Mouse (Mus musculus) limb, embryonic 13.5 days (tissue): Measurements from ENCODE around the gene Arid3b. TPM values are rescaled to one million over a fixed set of nuclear protein-coding genes. Genes with fewer than 3 reads are reported as not detected.

Source experiments
- ATAC-seq: fragments of 200-750 bp; cut with Nextera tagmentation; 2 replicates; pipeline ENCODE4 v1.8.0; 2017; ENCODE audit warnings: low read depth, moderate number of reproducible peaks, moderate TSS enrichment; ENCODE audit not compliant: low FRiP score
- H3K27ac ChIP-seq: fragments of 300-500 bp; sonication (generic); 2 replicates; pipeline ENCODE4 v1.5.1; 2015; ENCODE audit warnings: inconsistent platforms, mild to moderate bottlenecking, moderate library complexity
- H3K27me3 ChIP-seq: fragments of 300-500 bp; sonication (generic); 2 replicates; pipeline ENCODE4 v1.6.1; 2015; ENCODE audit warnings: mild to moderate bottlenecking, inconsistent platforms
- H3K36me3 ChIP-seq: fragments of 300-500 bp; sonication (generic); 2 replicates; pipeline ENCODE4 v1.6.1; 2015; ENCODE audit warnings: inconsistent platforms, mild to moderate bottlenecking, moderate library complexity
- H3K4me1 ChIP-seq: fragments of 300-500 bp; sonication (generic); 2 replicates; pipeline ENCODE4 v1.6.1; 2015; ENCODE audit warnings: inconsistent platforms
- H3K4me2 ChIP-seq: fragments of 300-500 bp; sonication (generic); replicated peaks from 2 replicates; pipeline ENCODE4 v1.6.1; 2015; ENCODE audit warnings: inconsistent platforms, mild to moderate bottlenecking, moderate library complexity
- H3K4me3 ChIP-seq: fragments of 300-500 bp; sonication (generic); 2 replicates; pipeline ENCODE4 v1.5.1; 2015; ENCODE audit warnings: moderate library complexity, mild to moderate bottlenecking, inconsistent platforms
- H3K9ac ChIP-seq: fragments of 300-500 bp; sonication (generic); 2 replicates; pipeline ENCODE4 v1.6.1; 2015; ENCODE audit warnings: mild to moderate bottlenecking, inconsistent platforms
- H3K9me3 ChIP-seq: fragments of 300-500 bp; sonication (generic); 2 replicates; pipeline ENCODE4 v1.6.1; 2016; ENCODE audit warnings: inconsistent platforms
- WGBS: fragments of 180-500 bp; shearing (Covaris S2); methylation state at CpG from one replicate; pipeline ENCODE4 v1.1.7; 2015; 5-methylcytosine and 5-hydroxymethylcytosine counted together
- polyA plus RNA-seq: library from polyadenylated mRNA; unstranded; fragments of >200 nt; fragmentation: Nextera tagmentation; extraction: Ambion mirVana; gene quantifications from 2 replicates; pipeline ENCODE4 v1.2.1, GENCODE M21; 2015

The Arid3b gene
- polyA plus RNA-seq, 1 experiment from 2014 or later, result 7.3 TPM

DNA sequence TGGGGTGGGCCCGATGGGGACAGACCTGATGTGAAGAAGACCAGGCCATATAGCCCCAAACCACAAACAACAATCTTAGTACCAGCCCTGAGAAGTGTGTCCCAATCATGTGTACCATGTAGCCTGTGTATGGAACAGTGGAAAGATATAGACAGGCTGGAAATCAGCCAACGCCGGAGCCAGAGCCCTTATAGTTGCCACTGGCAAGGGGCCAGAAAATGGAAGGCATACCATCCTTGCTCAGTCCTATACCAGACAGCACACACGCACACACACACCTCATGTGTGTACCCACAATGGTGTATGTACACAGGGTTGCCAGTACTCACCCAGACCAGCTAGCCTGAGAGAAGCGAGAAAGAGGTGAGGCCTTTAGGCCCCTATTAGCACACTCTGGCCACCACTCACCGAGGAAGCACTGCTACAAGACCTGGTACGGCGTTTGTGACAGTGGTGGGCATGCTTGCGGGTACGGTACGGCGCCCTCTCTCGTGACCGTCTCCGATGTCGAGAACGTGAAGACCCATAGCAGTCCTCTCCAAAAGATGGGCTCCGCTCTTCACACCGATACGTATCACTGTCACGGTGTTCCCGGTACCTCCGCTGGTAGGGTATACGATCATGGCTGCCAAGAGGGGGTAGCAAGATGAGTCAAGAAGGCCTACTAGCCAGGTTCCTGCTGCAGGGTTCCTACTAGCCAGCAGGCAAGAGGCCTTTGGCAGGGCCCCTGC, 76.0 kb downstream of the Arid3b start:
- Histone ChIP-seq H3K27me3 (no peaks in the 10 kb centered on the region), H3K4me2 (no peak overlapping the region), H3K9me3 (no peaks in the 10 kb centered on the region), H3K36me3 (peaks cover 59% of the 10 kb centered on the region), H3K4me3 (no peak overlapping the region), H3K9ac (no peak overlapping the region), H3K27ac (no peak overlapping the region), H3K4me1 (peaks cover 30% of the 10 kb centered on the region)
- WGBS, result 96% methylated on average over 24 of the region's 24 CpGs
- no peak for ATAC-seq

DNA sequence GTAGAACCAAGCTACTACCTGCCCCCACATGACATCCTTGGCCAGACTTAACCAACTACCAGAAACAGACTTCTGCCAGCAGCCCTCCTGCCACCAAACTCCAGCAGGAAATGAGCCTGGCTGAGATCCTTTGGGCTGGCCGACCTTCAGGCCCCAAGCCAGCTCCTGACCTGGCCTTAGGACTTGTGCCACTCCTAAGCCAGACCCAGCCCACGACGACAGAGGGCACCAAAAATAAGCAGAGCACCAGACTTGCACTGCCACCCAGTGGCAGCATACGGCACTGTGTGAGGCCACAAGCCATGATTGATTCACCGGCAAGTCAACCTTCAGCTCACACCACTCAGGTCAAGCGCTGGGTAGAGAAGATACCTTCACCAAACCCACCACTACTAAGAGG, 77.3 kb downstream of the Arid3b start:
- H3K36me3 ChIP-seq, result peaks cover 72% of the 10 kb centered on the region
- no peak overlapping the region for H3K4me3 ChIP-seq
- no peak for ATAC-seq
- no peak overlapping the region for H3K27ac ChIP-seq
- H3K9me3 ChIP-seq, result no peaks in the 10 kb centered on the region
- peaks cover 30% of the 10 kb centered on the region for H3K4me1 ChIP-seq
- no peak overlapping the region for H3K4me2 ChIP-seq
- no peak overlapping the region for H3K9ac ChIP-seq
- H3K27me3 ChIP-seq, result no peaks in the 10 kb centered on the region
- WGBS, result 22% methylated on average over 6 of the region's 6 CpGs

DNA sequence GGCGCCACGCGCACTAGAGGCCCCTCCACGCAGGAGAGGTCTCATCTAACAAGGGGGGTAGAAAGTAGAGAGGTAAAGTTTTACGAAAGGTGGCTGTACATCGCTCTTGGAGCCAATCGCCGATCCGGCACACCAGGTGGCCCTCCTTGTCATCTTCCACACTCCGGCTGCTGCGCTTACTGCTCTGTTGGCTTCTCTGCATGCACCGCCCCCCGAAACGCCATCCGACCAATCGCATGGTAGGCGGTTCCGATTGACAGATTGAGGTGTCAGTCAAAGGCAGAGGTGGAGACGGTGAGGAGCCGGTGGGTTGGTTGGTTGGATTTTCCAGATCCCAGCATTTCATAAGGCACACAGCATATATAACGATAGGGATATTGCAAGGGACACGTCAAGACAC, 78.1 kb downstream of the Arid3b start:
- Histone ChIP-seq H3K36me3 (peaks cover 80% of the 10 kb centered on the region), H3K27me3 (no peaks in the 10 kb centered on the region), H3K9ac (no peak overlapping the region), H3K9me3 (no peaks in the 10 kb centered on the region), H3K4me1 (peaks cover 23% of the 10 kb centered on the region), H3K4me3 (no peak overlapping the region), H3K4me2 (no peak overlapping the region), H3K27ac (no peak overlapping the region)
- WGBS, result 91% methylated on average over 22 of the region's 22 CpGs
- ATAC-seq, result no peak

DNA sequence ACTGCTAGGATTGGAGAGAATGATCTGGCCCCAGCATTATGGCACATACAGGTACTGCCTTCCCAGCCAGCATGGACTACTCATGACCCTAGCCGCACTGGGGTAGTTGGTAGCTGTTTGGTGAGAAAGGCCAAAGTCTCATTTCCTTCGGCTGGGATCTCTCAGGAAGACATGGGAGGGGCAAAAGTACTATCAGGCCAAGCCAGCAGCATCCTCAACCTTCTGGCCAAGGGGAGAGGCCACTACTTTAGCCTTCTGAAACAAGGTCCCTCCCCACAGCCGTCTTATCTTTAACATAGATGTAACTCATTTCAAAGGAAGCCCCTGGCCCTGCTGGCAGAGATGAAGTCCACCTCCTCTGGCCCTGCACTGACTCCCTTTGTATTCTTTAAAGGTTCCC, 79.0 kb downstream of the Arid3b start:
- Histone ChIP-seq H3K27me3 (no peaks in the 10 kb centered on the region), H3K9me3 (no peaks in the 10 kb centered on the region), H3K4me3 (no peak overlapping the region), H3K27ac (no peak overlapping the region), H3K4me1 (peaks cover 13% of the 10 kb centered on the region), H3K9ac (no peak overlapping the region), H3K36me3 (peaks cover 89% of the 10 kb centered on the region), H3K4me2 (no peak overlapping the region)
- WGBS, result 89% methylated on average over 3 of the region's 3 CpGs
- no peak for ATAC-seq

DNA sequence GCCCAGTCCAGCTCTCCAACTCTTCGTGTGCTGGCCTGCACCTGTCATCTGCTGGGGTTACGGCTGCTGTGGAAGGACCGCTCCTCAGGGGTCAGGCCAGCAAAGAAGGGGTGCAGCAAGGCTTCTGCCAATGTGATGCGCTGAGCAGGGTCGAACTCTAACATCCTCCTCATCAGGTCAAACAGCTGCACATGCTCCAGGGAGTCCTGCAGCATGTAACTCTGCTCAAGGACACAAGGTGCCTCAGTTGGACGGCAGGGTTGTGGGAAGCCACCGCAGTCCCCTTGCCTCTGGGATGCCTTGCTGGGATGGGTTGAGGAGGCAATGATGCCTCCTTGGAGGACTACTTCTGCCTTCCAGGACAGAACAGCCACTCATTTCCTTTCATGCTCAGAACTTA, 85.7 kb downstream of the Arid3b start:
- no peaks in the 10 kb centered on the region for H3K27me3 ChIP-seq
- H3K9me3 ChIP-seq, result no peaks in the 10 kb centered on the region
- no peaks in the 10 kb centered on the region for H3K4me1 ChIP-seq
- peaks cover 100% of the 10 kb centered on the region for H3K36me3 ChIP-seq
- WGBS, result 87% methylated on average over 7 of the region's 7 CpGs
- no peak overlapping the region for H3K9ac ChIP-seq
- no peak overlapping the region for H3K27ac ChIP-seq
- no peak overlapping the region for H3K4me3 ChIP-seq
- no peak for ATAC-seq
- no peak overlapping the region for H3K4me2 ChIP-seq

DNA sequence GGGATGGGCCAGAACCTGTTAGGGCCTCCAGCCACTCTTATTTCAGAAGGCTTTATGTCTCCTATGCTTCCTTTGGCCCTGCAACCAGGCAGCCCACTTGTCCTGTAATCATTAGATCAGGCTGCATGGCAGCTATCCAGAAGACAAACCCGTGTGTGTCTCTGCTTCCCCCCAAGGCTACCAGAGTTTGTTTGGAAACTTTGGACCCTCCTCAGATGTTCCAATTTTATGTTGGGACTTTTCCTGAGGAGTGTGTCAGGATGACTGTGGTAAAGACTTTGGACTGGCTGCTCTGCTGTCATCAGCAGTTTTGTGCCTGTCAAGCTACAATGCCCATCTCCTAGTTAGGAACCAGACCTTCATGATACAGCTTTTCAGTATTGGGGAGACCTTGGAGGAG, 87.8 kb downstream of the Arid3b start:
- no peak overlapping the region for H3K4me2 ChIP-seq
- H3K27ac ChIP-seq, result no peak overlapping the region
- no peaks in the 10 kb centered on the region for H3K9me3 ChIP-seq
- WGBS, result 73% methylated on average over 1 of the region's 1 CpGs
- H3K27me3 ChIP-seq, result no peaks in the 10 kb centered on the region
- no peaks in the 10 kb centered on the region for H3K4me1 ChIP-seq
- ATAC-seq, result no peak
- H3K9ac ChIP-seq, result no peak overlapping the region
- H3K4me3 ChIP-seq, result no peak overlapping the region
- H3K36me3 ChIP-seq, result peaks cover 97% of the 10 kb centered on the region

DNA sequence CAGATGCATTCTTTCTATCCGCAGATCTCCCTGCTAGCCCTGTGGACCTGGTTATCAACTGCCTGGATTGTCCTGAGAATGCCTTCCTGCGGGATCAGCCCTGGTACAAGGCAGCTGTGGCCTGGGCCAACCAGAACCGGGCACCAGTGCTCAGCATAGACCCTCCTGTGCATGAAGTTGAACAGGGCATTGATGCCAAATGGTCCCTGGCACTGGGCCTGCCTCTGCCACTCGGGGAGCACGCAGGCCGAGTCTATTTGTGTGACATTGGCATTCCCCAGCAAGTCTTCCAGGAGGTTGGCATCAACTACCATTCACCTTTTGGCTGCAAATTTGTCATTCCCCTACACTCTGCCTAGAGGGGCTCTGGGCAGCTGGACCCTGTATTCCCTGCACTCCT, 88.5 kb downstream of the Arid3b start:
- H3K9ac ChIP-seq, result no peak overlapping the region
- H3K4me1 ChIP-seq, result no peaks in the 10 kb centered on the region
- no peak overlapping the region for H3K4me3 ChIP-seq
- no peak overlapping the region for H3K4me2 ChIP-seq
- H3K27ac ChIP-seq, result 0 out of 2 replicates have a peak overlapping the region, but pooled peaks have one; percentile 6
- ATAC-seq, result no peak
- H3K9me3 ChIP-seq, result no peaks in the 10 kb centered on the region
- no peaks in the 10 kb centered on the region for H3K27me3 ChIP-seq
- H3K36me3 ChIP-seq, result peaks cover 97% of the 10 kb centered on the region
- 92% methylated on average over 6 of the region's 6 CpGs for WGBS

DNA sequence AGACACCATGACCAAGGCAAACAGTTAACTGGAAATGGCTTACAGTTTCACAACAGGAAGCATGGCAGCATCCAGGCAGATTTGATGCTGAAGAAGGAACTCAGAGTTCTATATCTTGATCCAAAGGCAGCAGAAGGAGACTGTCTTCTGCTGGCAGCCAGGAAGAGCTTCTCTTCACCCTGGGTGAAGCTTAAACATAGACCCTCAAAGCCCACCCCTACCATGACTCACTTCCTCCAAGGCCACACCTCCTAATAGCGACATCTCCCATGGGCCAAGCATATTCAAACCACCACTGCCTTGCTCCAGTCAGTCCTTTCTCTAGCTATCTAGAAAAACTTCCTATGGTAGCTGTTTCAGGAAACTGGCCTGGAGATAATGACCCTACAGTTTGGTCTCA, 89.5 kb downstream of the Arid3b start:
- ATAC-seq, result no peak
- 62% methylated on average over 1 of the region's 1 CpGs for WGBS
- Histone ChIP-seq H3K36me3 (peaks cover 97% of the 10 kb centered on the region), H3K9ac (no peak overlapping the region), H3K4me2 (no peak overlapping the region), H3K4me1 (no peaks in the 10 kb centered on the region), H3K27ac (no peak overlapping the region), H3K4me3 (no peak overlapping the region), H3K27me3 (no peaks in the 10 kb centered on the region), H3K9me3 (no peaks in the 10 kb centered on the region)

DNA sequence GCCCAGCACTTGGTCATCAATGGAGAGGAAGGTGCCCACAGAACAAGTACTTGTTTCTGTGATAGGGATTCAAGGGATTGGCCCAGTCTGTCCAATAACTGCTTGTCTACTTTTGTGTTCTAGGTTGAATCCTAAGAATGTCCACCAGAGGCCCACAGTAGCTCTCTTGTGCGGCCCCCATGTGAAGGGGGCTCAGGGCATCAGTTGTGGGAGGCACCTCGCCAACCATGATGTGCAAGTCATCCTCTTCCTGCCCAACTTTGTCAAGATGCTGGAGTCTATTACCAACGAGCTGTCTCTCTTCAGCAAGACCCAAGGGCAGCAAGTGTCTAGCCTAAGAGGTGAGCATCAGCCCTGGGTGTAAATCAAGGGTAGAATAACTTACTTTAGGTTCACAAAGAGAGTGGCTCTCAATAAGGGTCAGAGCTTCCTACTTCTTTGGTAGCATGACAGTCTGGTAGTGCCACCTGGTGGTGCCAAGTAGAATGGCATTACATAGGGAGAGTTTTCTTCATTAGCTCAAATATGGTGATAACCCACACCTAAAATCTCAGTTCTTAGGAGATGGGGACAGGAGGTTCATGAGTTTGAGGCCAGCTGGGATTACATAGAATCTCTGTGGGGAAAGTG, 92.0 kb downstream of the Arid3b start:
- H3K9ac ChIP-seq, result no peak overlapping the region
- no peak overlapping the region for H3K27ac ChIP-seq
- whole genome bisulfite sequencing, result 67% methylated on average over 3 of the region's 3 CpGs
- peaks cover 96% of the 10 kb centered on the region for H3K36me3 ChIP-seq
- no peaks in the 10 kb centered on the region for H3K4me1 ChIP-seq
- ATAC-seq, result no peak
- H3K4me2 ChIP-seq, result no peak overlapping the region
- H3K4me3 ChIP-seq, result no peak overlapping the region
- H3K27me3 ChIP-seq, result no peaks in the 10 kb centered on the region
- H3K9me3 ChIP-seq, result no peaks in the 10 kb centered on the region

Other genes starting within 250 kb of the Arid3b start
- 21.0 and 21.4 TPM in 2 replicates for gene Ulk3, start 247.3 kb downstream of the Arid3b start, polyA plus RNA-seq
- not detected in 2 replicates for gene Cplx3, start 230.5 kb downstream of the Arid3b start, polyA plus RNA-seq
- not detected in 2 replicates for gene Lman1l, start 216.0 kb downstream of the Arid3b start, polyA plus RNA-seq
- gene Csk, start 183.2 kb downstream of the Arid3b start, polyA plus RNA-seq, result 32.6 and 32.7 TPM in 2 replicates
- gene Cyp1a2, start 153.1 kb downstream of the Arid3b start, polyA plus RNA-seq, result not detected in 2 replicates
- gene Cyp1a1, start 148.9 kb downstream of the Arid3b start, polyA plus RNA-seq, result not detected in 2 replicates
- 39.3 TPM in 2 replicates for gene Edc3, start 128.3 kb downstream of the Arid3b start, polyA plus RNA-seq
- 77.3 and 82.8 TPM in 2 replicates for gene Clk3, start 70.9 kb downstream of the Arid3b start, polyA plus RNA-seq
- 119 and 121 TPM in 2 replicates for gene Ubl7, start 74.2 kb upstream of the Arid3b start, polyA plus RNA-seq
- 0.27 and 0.97 TPM in 2 replicates for gene Sema7a, start 103.3 kb upstream of the Arid3b start, polyA plus RNA-seq
- gene Cyp11a1, start 169.6 kb upstream of the Arid3b start, polyA plus RNA-seq, result 0.68 and 0.81 TPM in 2 replicates
- gene Stra6, start 227.0 kb upstream of the Arid3b start, polyA plus RNA-seq, result 25.3 and 29.9 TPM in 2 replicates